Mouse (Mus musculus): ENCODE measurements around the gene Gab1. TPM values are rescaled to one million over a fixed set of nuclear protein-coding genes. Genes with fewer than 3 reads are reported as not detected.
A peak's percentile ranks its signal among the peaks of the same experiment; 100 is the strongest.

Gab1 gene
- polyA plus RNA-seq, 1 experiment from 2014 or later: 13.0 TPM

DNA sequence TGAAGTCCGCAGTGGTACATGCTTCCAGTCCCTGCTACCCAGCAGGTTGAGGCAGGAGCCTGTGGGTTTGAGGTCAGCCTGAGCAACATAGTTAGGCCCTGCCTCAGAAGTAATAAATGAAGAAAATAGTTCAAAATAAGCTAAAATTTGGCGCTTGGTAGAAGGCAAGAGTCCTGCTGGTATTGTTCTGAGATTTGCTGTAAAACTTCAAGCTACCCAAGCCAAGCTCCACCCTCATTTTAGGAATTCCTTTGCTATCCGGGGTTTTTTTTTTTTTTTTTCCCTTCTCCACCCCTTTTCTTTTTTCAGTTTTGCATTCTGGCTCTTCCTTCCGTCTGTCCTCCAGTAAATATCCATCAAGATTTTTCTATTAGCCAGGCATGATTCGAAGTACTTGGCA, 15.7 kb upstream of the Gab1 start:
- DNase-seq (ENCODE audit: low spot score): no peak
- no peak overlapping the region for H3K27ac ChIP-seq (replicated peaks)
- no peak overlapping the region for H3K4me3 ChIP-seq
- no peaks in the 10 kb centered on the region for H3K27me3 ChIP-seq (ENCODE audit: low read depth, poor library complexity, severe bottlenecking)
- WGBS: 80% methylated on average over 5 of the region's 5 CpGs
- no peaks in the 10 kb centered on the region for H3K9me3 ChIP-seq (replicated peaks)
- H3K36me3 ChIP-seq: no peaks in the 10 kb centered on the region
- peaks cover 6% of the 10 kb centered on the region; the same call in 1 of the 2 replicates for H3K4me1 ChIP-seq

DNA sequence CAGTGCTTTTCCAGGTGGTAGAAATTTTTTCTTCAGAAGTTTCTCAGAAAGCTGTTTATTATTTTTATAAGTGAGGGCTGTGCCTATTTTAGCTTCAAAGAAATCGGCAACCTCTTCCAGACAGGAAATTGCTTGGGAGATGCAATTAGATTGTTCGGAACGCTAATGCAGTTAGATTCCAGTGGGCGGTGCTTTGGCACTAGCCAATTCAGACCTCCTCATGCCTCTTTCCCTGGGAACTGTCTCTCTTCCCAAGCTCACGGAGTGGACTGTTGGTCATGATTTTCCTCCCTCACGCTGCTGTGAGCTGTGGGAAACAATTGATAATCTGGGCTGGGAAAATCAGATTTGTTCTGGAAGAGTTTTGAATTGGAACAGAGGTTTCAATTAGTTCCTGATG, 15.1 kb upstream of the Gab1 start:
- no peaks in the 10 kb centered on the region for H3K27me3 ChIP-seq (ENCODE audit: low read depth, poor library complexity, severe bottlenecking)
- H3K27ac ChIP-seq (replicated peaks): no peak overlapping the region
- no peaks in the 10 kb centered on the region for H3K36me3 ChIP-seq
- peak; percentile 15 for DNase-seq (ENCODE audit: low spot score)
- H3K4me3 ChIP-seq: no peak overlapping the region
- H3K4me1 ChIP-seq: peaks cover 6% of the 10 kb centered on the region; the same call in 1 of the 2 replicates
- no peaks in the 10 kb centered on the region for H3K9me3 ChIP-seq (replicated peaks)
- WGBS: 43% methylated on average over 6 of the region's 6 CpGs

DNA sequence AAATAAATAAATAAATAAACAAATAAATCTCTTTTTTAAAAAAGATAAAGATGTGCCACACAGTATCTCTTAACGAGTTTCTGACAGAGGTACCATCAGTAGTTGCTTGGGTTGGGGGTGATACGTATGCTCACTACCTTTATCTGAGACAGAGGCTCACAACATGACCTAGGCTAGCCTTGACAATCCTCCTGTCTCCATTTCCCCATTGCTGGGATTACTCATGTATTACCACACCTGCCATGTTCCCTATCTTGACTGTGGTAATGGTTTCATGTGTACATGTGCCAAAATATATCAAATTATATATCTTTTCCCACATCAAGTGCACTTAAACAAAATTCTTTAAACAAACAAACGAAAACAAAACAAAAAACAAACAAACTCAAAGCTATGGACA, 14.2 kb upstream of the Gab1 start:
- Histone ChIP-seq H3K36me3 (no peaks in the 10 kb centered on the region), H3K4me1 (peaks cover 6% of the 10 kb centered on the region; the same call in 1 of the 2 replicates), H3K4me3 (no peak overlapping the region), H3K9me3 (replicated peaks) (no peaks in the 10 kb centered on the region), H3K27ac (replicated peaks) (no peak overlapping the region), H3K27me3 (ENCODE audit: low read depth, poor library complexity, severe bottlenecking) (no peaks in the 10 kb centered on the region)
- 83% methylated on average over 3 of the region's 3 CpGs for WGBS
- no peak for DNase-seq (ENCODE audit: low spot score)

DNA sequence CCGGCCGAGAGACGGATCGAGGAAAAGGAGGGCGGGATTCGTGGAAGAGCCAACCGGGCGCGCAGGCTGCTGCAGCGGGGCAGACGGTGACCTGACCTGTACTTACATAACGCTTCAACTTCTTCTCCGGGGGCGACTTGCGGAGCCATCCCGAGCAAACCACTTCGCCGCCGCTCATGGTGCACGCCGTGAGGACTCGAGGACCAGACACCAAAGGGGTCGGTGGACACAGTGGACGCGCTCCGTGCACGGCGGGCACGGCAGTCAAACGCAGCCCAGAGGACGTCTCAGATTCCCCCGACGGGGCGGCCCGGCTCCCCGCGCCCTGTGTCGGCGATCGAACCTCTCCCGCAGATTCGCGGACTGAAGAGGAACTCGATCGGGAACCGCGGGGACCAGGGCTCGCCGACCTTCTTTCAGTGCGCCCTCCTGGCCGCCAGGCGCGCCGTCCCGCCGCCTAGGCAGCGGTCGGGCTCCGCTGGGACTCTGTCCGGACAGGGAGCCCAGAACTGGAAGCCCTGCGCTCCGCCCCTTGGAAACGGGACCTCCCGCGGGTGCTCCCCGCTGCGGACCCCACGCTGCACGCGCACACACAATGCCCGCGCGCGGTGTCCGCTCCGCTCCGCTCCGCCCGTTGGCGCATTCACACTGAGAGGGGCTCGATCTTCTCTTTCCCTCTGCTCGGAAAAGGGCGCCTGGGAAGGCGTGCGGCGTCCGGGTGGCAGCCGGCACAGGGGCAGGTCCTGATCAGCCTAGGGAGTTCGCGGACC, 708 bp downstream of the Gab1 start:
- peak overlapping the region; percentile 74 for H3K4me3 ChIP-seq
- peak; percentile 69 for DNase-seq (ENCODE audit: low spot score)
- peaks cover 37% of the 10 kb centered on the region for H3K4me1 ChIP-seq
- no peaks in the 10 kb centered on the region for H3K36me3 ChIP-seq
- no peaks in the 10 kb centered on the region for H3K9me3 ChIP-seq (replicated peaks)
- H3K27ac ChIP-seq (replicated peaks): peak overlapping the region; percentile 94
- WGBS: under 1% methylated on average over 90 of the region's 90 CpGs
- H3K27me3 ChIP-seq (ENCODE audit: low read depth, poor library complexity, severe bottlenecking): no peaks in the 10 kb centered on the region

DNA sequence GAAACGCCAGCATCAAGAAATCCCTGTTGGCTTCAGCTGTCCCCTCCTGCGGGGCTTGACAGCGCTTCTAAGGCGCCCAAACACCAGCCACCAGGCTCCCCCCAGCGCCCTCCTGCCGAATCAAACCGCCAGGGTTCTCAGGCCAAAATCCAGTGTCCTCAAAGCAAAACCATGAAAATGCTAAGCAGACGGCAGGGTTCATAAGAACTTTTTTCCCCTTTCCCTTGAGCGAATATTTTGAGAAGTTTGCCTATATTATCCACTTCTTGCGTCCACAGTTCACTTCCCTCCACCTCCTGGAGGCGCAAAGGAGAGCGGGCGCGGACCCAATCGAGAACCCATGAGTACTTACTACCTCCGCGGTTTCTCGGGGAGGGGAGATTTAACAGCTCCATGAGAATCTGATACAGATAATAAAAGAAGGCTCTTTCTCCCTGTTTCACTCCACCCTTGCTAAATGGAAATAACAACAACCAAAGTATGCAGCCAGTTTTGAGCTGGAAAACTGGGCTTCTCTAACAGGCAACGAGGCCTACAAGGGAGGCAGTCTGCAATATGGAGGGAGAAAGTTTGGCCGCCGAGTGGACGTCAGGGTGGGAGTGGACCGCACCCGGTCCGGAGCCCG, 1.4 kb downstream of the Gab1 start:
- Histone ChIP-seq H3K9me3 (replicated peaks) (no peaks in the 10 kb centered on the region), H3K27me3 (ENCODE audit: low read depth, poor library complexity, severe bottlenecking) (no peaks in the 10 kb centered on the region), H3K4me3 (peak overlapping the region; percentile 74), H3K27ac (replicated peaks) (peak overlapping the region; percentile 94), H3K36me3 (no peaks in the 10 kb centered on the region), H3K4me1 (peaks cover 41% of the 10 kb centered on the region)
- DNase-seq (ENCODE audit: low spot score): peak; percentile 58
- WGBS: under 1% methylated on average over 26 of the region's 26 CpGs

DNA sequence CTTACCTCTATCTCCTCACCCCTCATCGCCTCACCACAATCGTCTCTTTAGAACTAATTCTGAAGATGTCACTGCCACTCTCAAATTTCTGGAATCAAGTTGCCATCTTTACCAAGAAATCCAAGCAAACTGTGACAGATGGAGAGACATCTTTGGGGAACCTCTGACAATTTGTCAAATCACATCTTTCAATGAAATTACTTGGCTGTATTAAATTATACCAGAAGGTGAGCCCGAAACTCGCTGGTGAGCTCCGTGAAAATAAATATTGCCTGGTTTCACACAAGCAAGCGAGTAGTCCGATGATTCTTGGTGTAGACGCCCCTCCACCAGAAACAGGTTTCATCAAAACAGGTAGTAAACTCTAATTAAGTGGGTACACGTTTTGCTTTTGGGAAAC, 2.2 kb downstream of the Gab1 start:
- 57% methylated on average over 9 of the region's 9 CpGs for WGBS
- no peaks in the 10 kb centered on the region for H3K36me3 ChIP-seq
- no peaks in the 10 kb centered on the region for H3K27me3 ChIP-seq (ENCODE audit: low read depth, poor library complexity, severe bottlenecking)
- H3K9me3 ChIP-seq (replicated peaks): no peaks in the 10 kb centered on the region
- H3K4me1 ChIP-seq: peaks cover 46% of the 10 kb centered on the region
- H3K27ac ChIP-seq (replicated peaks): no peak overlapping the region
- peak overlapping the region; percentile 74 for H3K4me3 ChIP-seq
- DNase-seq (ENCODE audit: low spot score): no peak

DNA sequence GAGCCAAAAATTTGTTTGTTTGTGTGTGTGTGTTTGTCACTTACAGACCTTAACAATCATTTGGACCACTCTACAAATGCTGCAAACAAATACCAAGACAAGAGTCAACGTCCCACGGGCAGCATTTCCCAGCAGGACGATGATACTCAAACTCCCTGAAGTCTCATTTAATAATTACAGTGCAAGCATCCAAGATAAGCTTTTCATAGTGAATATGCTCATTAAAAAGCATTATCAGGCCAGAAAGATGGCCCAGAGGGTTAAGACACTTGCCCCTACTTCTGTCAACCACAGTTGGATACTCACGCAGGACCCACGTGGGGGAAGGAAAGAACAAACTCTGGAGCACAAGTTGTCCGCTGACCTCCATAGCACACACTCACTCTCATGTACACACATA, 4.8 kb downstream of the Gab1 start:
- WGBS: 93% methylated on average over 6 of the region's 6 CpGs
- Histone ChIP-seq H3K27ac (replicated peaks) (no peak overlapping the region), H3K4me3 (no peak overlapping the region), H3K27me3 (ENCODE audit: low read depth, poor library complexity, severe bottlenecking) (no peaks in the 10 kb centered on the region), H3K9me3 (replicated peaks) (no peaks in the 10 kb centered on the region), H3K36me3 (no peaks in the 10 kb centered on the region), H3K4me1 (peaks cover 54% of the 10 kb centered on the region)
- DNase-seq (ENCODE audit: low spot score): no peak

DNA sequence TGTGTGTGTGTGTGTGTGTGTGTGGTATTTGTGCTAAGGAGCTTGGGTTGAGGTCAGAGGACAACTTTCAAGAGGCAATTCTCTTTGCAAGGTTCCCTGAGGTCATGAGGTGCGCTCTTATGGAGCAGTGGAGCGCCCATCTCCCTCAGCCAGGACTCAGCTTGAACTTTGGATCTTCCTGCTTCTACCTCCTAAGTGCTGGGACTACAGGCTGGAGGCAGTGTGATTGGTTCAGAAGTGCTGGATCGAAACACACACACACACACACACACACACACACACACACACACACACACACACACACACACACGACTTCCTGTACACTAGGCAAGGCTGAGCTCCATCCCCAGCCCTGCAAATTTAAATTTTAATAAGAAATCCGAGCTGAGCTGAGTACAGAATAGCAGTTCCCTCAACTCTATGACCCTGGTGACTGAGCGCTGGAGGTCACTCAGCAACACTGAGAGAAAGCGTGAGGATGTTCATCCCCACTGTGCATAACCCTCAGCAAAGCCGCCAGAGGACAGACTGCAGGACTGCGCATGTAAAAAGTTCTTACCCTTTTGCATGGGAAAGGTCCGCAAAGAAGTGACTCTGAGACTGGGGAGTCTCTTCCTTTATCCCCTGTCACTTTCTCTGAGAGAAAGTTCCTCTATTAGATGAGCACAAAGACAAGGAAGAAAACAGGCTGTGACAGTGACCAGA, 6.4 kb downstream of the Gab1 start:
- 63% methylated on average over 10 of the region's 10 CpGs for WGBS
- no peak for DNase-seq (ENCODE audit: low spot score)
- H3K4me1 ChIP-seq: peaks cover 60% of the 10 kb centered on the region

DNA sequence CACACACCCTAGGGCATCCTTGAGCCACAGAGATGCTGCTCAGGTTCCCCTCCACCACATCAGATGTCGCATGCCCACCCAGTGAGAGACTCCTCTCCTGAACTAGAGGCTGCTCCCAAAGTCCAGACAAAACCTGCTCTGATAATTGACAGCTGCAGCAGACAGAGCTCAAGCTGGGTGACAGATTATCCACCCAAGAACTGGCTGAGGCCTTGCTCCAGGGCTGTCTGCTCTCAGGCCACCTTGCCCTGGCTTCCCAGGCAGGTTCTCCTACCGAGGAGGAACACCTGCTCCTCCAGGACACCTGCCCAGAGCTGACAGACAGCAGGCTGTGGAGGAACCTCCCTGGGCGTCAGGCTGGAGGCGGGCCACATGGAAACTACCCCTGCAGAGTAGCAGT, 7.6 kb downstream of the Gab1 start:
- H3K36me3 ChIP-seq: no peaks in the 10 kb centered on the region
- H3K27ac ChIP-seq (replicated peaks): peak overlapping the region; percentile 24; the same call in 1 of the 2 replicates
- H3K4me1 ChIP-seq: peaks cover 48% of the 10 kb centered on the region
- H3K4me3 ChIP-seq: no peak overlapping the region
- 43% methylated on average over 4 of the region's 4 CpGs for WGBS
- no peaks in the 10 kb centered on the region for H3K9me3 ChIP-seq (replicated peaks)
- H3K27me3 ChIP-seq (ENCODE audit: low read depth, poor library complexity, severe bottlenecking): no peaks in the 10 kb centered on the region
- no peak for DNase-seq (ENCODE audit: low spot score)

More for the DNA sequence above, 6.4 kb downstream of the Gab1 start:
- Histone ChIP-seq H3K27me3 (ENCODE audit: low read depth, poor library complexity, severe bottlenecking) (no peaks in the 10 kb centered on the region), H3K9me3 (replicated peaks) (no peaks in the 10 kb centered on the region), H3K36me3 (no peaks in the 10 kb centered on the region), H3K4me3 (no peak overlapping the region), H3K27ac (replicated peaks) (no peak overlapping the region)

DNA sequence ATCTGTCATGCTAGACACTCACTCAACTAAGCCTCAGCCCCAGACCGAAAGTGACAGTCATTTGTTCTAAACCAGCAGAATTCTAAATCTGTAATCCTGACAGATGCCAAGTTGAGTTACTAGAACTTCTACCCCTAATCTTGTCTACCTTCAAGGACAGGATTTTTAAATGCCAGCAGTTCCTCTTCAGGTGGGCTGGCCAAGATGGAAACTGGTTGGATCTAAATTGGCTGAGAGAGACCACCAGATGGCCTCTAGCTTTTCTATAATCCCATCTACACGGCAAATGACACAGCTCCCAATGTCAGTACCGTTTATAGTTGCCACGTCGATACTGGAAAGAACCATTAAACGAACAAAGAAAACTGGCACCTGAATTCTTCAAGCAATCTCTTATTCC, 8.9 kb downstream of the Gab1 start:
- no peaks in the 10 kb centered on the region for H3K9me3 ChIP-seq (replicated peaks)
- H3K36me3 ChIP-seq: no peaks in the 10 kb centered on the region
- H3K4me3 ChIP-seq: no peak overlapping the region
- H3K27me3 ChIP-seq (ENCODE audit: low read depth, poor library complexity, severe bottlenecking): no peaks in the 10 kb centered on the region
- no peak overlapping the region for H3K27ac ChIP-seq (replicated peaks)
- H3K4me1 ChIP-seq: peaks cover 48% of the 10 kb centered on the region
- no peak for DNase-seq (ENCODE audit: low spot score)
- 85% methylated on average over 6 of the region's 6 CpGs for WGBS

DNA sequence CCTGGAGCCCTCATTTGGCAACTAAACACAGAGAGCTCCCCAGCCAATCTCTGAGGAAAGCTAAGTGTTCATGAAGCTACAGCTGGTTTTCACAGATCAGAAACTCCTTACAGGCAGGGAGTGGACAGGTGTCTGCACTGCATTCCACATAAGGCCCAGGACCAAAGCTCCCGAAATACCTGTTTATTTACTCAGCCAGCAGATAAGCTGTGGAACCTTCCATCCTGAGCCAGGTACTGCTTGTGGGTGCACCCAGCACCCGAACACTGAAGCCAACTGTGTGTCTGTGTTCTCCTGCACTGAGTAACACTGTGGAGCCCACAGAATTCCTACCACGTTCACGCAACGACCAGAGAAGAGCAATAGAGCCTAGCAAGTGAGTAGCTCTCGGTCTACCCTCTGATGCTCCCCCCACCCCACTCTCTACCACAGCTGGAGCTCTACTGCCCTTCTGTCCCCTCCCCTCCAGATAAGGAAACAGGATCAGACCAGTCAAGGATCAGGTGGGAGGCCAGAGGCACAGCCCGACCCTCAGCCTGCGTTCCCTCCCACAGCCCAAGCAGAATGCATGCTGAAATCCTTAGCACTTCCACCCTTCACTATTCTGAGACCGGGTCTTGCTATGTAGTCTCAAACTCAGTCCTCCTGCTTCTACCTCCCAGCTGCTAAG, 9.6 kb downstream of the Gab1 start:
- 0 out of 2 replicates have a peak overlapping the region, but pooled peaks have one; percentile 17 for H3K27ac ChIP-seq (replicated peaks)
- DNase-seq (ENCODE audit: low spot score): no peak
- WGBS: 82% methylated on average over 9 of the region's 9 CpGs

DNA sequence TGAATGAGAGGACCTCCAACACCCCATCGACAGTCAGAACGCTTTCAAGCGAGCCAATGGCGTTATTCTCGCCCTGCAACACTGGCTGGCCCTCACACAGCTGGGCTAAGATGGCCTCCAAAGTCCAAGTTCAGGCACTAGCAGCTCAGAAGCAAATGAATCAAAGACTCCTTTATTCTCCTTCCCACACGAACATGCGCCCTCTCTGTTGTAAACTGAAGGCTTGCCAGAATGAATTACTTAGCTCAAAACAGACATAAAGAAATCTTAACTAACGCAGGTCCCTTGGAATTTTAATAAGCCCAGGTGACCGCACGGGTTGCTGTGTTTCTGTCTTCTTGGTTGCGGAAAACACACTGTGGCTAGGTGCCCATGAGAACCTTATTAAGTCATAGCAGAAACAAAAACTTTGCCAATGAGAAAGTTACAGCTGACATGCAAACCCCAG, 10.4 kb downstream of the Gab1 start:
- no peaks in the 10 kb centered on the region for H3K36me3 ChIP-seq
- peaks cover 61% of the 10 kb centered on the region for H3K4me1 ChIP-seq
- H3K27ac ChIP-seq (replicated peaks): peak overlapping the region; percentile 17; the same call in 1 of the 2 replicates
- 86% methylated on average over 11 of the region's 11 CpGs for WGBS
- no peak overlapping the region for H3K4me3 ChIP-seq
- H3K27me3 ChIP-seq (ENCODE audit: low read depth, poor library complexity, severe bottlenecking): no peaks in the 10 kb centered on the region
- DNase-seq (ENCODE audit: low spot score): no peak
- no peaks in the 10 kb centered on the region for H3K9me3 ChIP-seq (replicated peaks)

More for the DNA sequence above, 9.6 kb downstream of the Gab1 start:
- H3K4me1 ChIP-seq: peaks cover 54% of the 10 kb centered on the region
- no peaks in the 10 kb centered on the region for H3K36me3 ChIP-seq
- H3K9me3 ChIP-seq (replicated peaks): no peaks in the 10 kb centered on the region
- H3K27me3 ChIP-seq (ENCODE audit: low read depth, poor library complexity, severe bottlenecking): no peaks in the 10 kb centered on the region
- H3K4me3 ChIP-seq: no peak overlapping the region

Data from midbrain, embryonic 10.5 days (tissue).